Mouse (Mus musculus): ENCODE results near the gene Tdrd3.

- no peak for TF ChIP-seq CTCF (IDR thresholded peaks at IDR 0.05; ENCODE audit: low read depth)
- TF ChIP-seq EP300 (IDR thresholded peaks at IDR 0.05; ENCODE audit: low read depth) = no peak
Measured at GRCm38 (mm10) chr14:87515281-87515680, 98.8 kb downstream of the Tdrd3 start.

Measured in liver, postnatal 0 days (tissue).